Mouse (Mus musculus) urinary bladder, postnatal 0 days (tissue): ENCODE data around the gene Kdelr1. TPM values are rescaled to one million over a fixed set of nuclear protein-coding genes. Genes with fewer than 3 reads are reported as not detected.

Experiments
- polyA plus RNA-seq: library from polyadenylated mRNA; unstranded; fragments of >200 nt; fragmentation: Nextera tagmentation; extraction: Ambion mirVana; gene quantifications from 2 replicates; pipeline ENCODE4 v1.2.1, GENCODE M21; 2015

Gene Kdelr1
- 59.9 and 61.7 TPM in 2 replicates for polyA plus RNA-seq

GRCm38 (mm10) chr7:45872624-45873023 lies at the start of gene Kdelr1:
Gene Kdelr1, plus strand, starts transcription at chr7:45872772.

GRCm38 (mm10) chr7:45824598-45824997 lies 48.0 kb upstream of the Kdelr1 start, which contains the start of gene Kcnj14:
Gene Kcnj14, minus strand, starts transcription at chr7:45824782.

GRCm38 (mm10) chr7:45830427-45831127 lies 42.0 kb upstream of the Kdelr1 start, which contains the start of gene Grwd1:
Gene Grwd1, minus strand, starts transcription at chr7:45830944.

GRCm38 (mm10) chr7:45878278-45878677 lies 5.7 kb downstream of the Kdelr1 start, which contains the start of gene Grin2d:
Gene Grin2d, minus strand, starts transcription at chr7:45878378.

GRCm38 (mm10) chr7:45896517-45897257 lies 24.1 kb downstream of the Kdelr1 start, which contains the start of the genes Syngr4 and Tmem143:
Gene Syngr4, minus strand, starts transcription at chr7:45896714.
Gene Tmem143, plus strand, starts transcription at chr7:45896941.

DNA sequence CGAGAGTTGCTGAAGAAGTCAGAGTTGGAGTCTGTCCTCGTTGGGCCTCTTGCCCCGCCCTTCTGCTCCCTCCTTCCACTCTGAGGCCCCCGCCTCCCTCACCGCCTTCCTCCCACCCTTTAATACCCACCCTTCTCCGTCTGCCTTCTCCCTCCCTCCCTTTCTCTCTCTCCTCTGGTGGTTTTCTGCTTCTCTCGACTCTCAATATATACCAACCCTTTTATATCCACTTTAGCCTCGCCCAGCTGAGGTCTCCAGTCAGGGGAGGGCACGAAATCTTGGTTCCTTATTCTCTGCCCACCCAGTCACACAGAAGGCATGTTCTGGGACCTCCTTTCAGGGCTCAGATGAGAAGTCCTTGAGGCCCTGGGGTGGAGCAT lies 48.7 kb downstream of the Kdelr1 start, which contains the start of gene Emp3:
Emp3 (minus strand) TSS at position 163 of the 380 bp plus-strand sequence.

GRCm38 (mm10) chr7:45923762-45924428 lies 51.3 kb downstream of the Kdelr1 start, which contains the start of gene Ccdc114:
Gene Ccdc114, plus strand, starts transcription at chr7:45924072.

Other genes starting within 250 kb of the Kdelr1 start
- 3.9 and 4.1 TPM in 2 replicates for gene Rasip1, start 245.3 kb upstream of the Kdelr1 start, polyA plus RNA-seq
- 4.6 and 5.5 TPM in 2 replicates for gene Mamstr, start 232.8 kb upstream of the Kdelr1 start, polyA plus RNA-seq
- 2.7 and 2.9 TPM in 2 replicates for gene Fut2, start 206.4 kb upstream of the Kdelr1 start, polyA plus RNA-seq
- not detected in 2 replicates for gene Ntn5, start 188.8 kb upstream of the Kdelr1 start, polyA plus RNA-seq
- 0.10 TPM in 1 of 2 replicates, not detected in the other for gene Sec1, start 178.4 kb upstream of the Kdelr1 start, polyA plus RNA-seq
- gene Car11, start 172.9 kb upstream of the Kdelr1 start, polyA plus RNA-seq = 3.4 and 4.0 TPM in 2 replicates
- 4.3 and 5.1 TPM in 2 replicates for gene Dbp, start 167.7 kb upstream of the Kdelr1 start, polyA plus RNA-seq
- gene Rpl18, start 157.3 kb upstream of the Kdelr1 start, polyA plus RNA-seq = 683 and 783 TPM in 2 replicates
- gene Sphk2, start 154.8 kb upstream of the Kdelr1 start, polyA plus RNA-seq = 15.2 and 16.7 TPM in 2 replicates
- 0.64 and 0.82 TPM in 2 replicates for gene Fam83e, start 151.6 kb upstream of the Kdelr1 start, polyA plus RNA-seq
- not detected in 2 replicates for gene Spaca4, start 147.0 kb upstream of the Kdelr1 start, polyA plus RNA-seq
- gene Lmtk3, start 89.0 kb upstream of the Kdelr1 start, polyA plus RNA-seq = 0.10 and 0.21 TPM in 2 replicates
- gene Sult2b1, start 88.1 kb upstream of the Kdelr1 start, polyA plus RNA-seq = 0.40 and 0.69 TPM in 2 replicates
- gene Cyth2, start 58.2 kb upstream of the Kdelr1 start, polyA plus RNA-seq = 49.2 and 49.5 TPM in 2 replicates
- gene Kcnj14, start 48.0 kb upstream of the Kdelr1 start, polyA plus RNA-seq = 0.16 and 0.28 TPM in 2 replicates
- 27.8 and 30.1 TPM in 2 replicates for gene Grwd1, start 41.8 kb upstream of the Kdelr1 start, polyA plus RNA-seq
- gene Grin2d, start 5.6 kb downstream of the Kdelr1 start, polyA plus RNA-seq = 0.65 and 0.74 TPM in 2 replicates
- gene Syngr4, start 23.9 kb downstream of the Kdelr1 start, polyA plus RNA-seq = 0.39 and 0.41 TPM in 2 replicates
- gene Tmem143, start 24.2 kb downstream of the Kdelr1 start, polyA plus RNA-seq = 3.6 and 4.0 TPM in 2 replicates
- gene Emp3, start 48.6 kb downstream of the Kdelr1 start, polyA plus RNA-seq = 311 and 437 TPM in 2 replicates
- 1.4 and 1.5 TPM in 2 replicates for gene Ccdc114, start 51.3 kb downstream of the Kdelr1 start, polyA plus RNA-seq
- not detected in 2 replicates for gene Abcc6, start 157.5 kb downstream of the Kdelr1 start, polyA plus RNA-seq
- 20.3 and 20.5 TPM in 2 replicates for gene Nomo1, start 160.9 kb downstream of the Kdelr1 start, polyA plus RNA-seq
- gene Kcnj11, start 228.0 kb downstream of the Kdelr1 start, polyA plus RNA-seq = not detected in 2 replicates